ENCODE assay signal across 10 mouse cellular contexts in the genomic region with DNA sequence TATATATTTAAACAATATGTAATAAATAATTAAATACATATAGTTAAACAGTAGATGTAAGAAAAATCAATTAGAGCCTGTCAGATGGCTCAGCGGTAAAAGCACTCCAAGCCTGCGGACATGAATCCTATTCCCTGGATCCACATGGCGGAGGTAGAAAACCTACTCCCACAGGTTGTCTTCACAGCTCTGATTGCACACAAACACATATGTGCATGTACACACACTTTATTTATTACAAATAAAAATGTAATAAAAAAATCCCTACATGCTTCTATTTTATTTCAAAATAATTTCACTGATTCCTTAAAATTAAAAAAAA. TPM values are rescaled to one million over a fixed set of nuclear protein-coding genes. Genes with fewer than 3 reads are reported as not detected.
DNase-seq lines count a peak whose midpoint lies in the region; ATAC-seq lines count a peak whose summit lies in the region.
"Had no signal": no experiment of that assay in that cellular context is flagged by ENCODE, and none has a peak within 500 bp of the region (broad histone marks: within the 10 kb centered on the region; RNA-seq: fewer than 3 reads in every experiment).

No protein-coding gene starts in this region.

- peak overlapping the region; percentile 59 for H3K4me2 ChIP-seq in kidney, embryonic 16.5 days (replicated peaks; ENCODE audit: low read depth, low read length)
- peak overlapping the region; percentile 50 for H3K4me2 ChIP-seq in embryonic facial prominence, embryonic 14.5 days (ENCODE audit: low read depth, low read length)
- H3K4me2 ChIP-seq in hindbrain, embryonic 14.5 days (replicated peaks): peak overlapping the region; percentile 51
- peak overlapping the region; percentile 43 for H3K4me2 ChIP-seq in midbrain, embryonic 15.5 days

- 0 out of 2 replicates have a peak, but pooled peaks cover 4% of the 10 kb centered on the region for H3K36me3 ChIP-seq in kidney, embryonic 16.5 days (ENCODE audit: insufficient read depth, low read length)
- 0 out of 2 replicates have a peak, but pooled peaks cover 9% of the 10 kb centered on the region for H3K36me3 ChIP-seq in embryonic facial prominence, embryonic 14.5 days (ENCODE audit: control insufficient read depth, insufficient read depth, low read length)
- peaks cover 26% of the 10 kb centered on the region for H3K36me3 ChIP-seq in hindbrain, embryonic 14.5 days (replicated peaks; ENCODE audit: control insufficient read depth, insufficient read depth)
- H3K36me3 ChIP-seq in midbrain, embryonic 15.5 days (replicated peaks): peaks cover 5% of the 10 kb centered on the region; the same call in 1 of the 2 replicates
- H3K36me3 ChIP-seq: G1E had no signal

- peak overlapping the region; percentile 57; the same call in 1 of the 2 replicates for H3K4me3 ChIP-seq in kidney, embryonic 16.5 days (ENCODE audit: low read length)
- peak overlapping the region; percentile 51 for H3K4me3 ChIP-seq in embryonic facial prominence, embryonic 14.5 days (ENCODE audit: low read depth, low read length)
- peak overlapping the region; percentile 58 for H3K4me3 ChIP-seq in hindbrain, embryonic 14.5 days (replicated peaks; ENCODE audit: low read length)
- H3K4me3 ChIP-seq in midbrain, embryonic 15.5 days: peak overlapping the region; percentile 64

- peaks cover 15% of the 10 kb centered on the region; the same call in 1 of the 2 replicates for H3K27me3 ChIP-seq in kidney, embryonic 16.5 days (ENCODE audit: insufficient read depth, low read length)
- peaks cover 2% of the 10 kb centered on the region; the same call in 1 of the 2 replicates for H3K27me3 ChIP-seq in embryonic facial prominence, embryonic 14.5 days (replicated peaks; ENCODE audit: control insufficient read depth, insufficient read depth, low read length)
- H3K27me3 ChIP-seq in hindbrain, embryonic 14.5 days (ENCODE audit: control insufficient read depth, insufficient read depth, low read length): no peaks in the 10 kb centered on the region
- no peaks in the 10 kb centered on the region for H3K27me3 ChIP-seq in midbrain, embryonic 15.5 days (replicated peaks)

- no peak overlapping the region for H3K9ac ChIP-seq in kidney, embryonic 16.5 days (replicated peaks; ENCODE audit: low read length)
- H3K9ac ChIP-seq in embryonic facial prominence, embryonic 14.5 days (ENCODE audit: low read depth, low read length): no peak overlapping the region
- H3K9ac ChIP-seq in hindbrain, embryonic 14.5 days: peak overlapping the region; percentile 71; the same call in 1 of the 2 replicates
- H3K9ac ChIP-seq in midbrain, embryonic 15.5 days: no peak overlapping the region

- H3K27ac ChIP-seq in kidney, embryonic 16.5 days (ENCODE audit: low read length): no peak overlapping the region
- H3K27ac ChIP-seq in embryonic facial prominence, embryonic 14.5 days (replicated peaks; ENCODE audit: low read depth, low read length): no peak overlapping the region
- peak overlapping the region; percentile 84 for H3K27ac ChIP-seq in hindbrain, embryonic 14.5 days
- H3K27ac ChIP-seq in midbrain, embryonic 15.5 days: peak overlapping the region; percentile 82

- WGBS in kidney, embryonic 16.5 days: 51% methylated on average over 3 of the region's 3 CpGs
- 32% methylated on average over 3 of the region's 3 CpGs for WGBS in embryonic facial prominence, embryonic 14.5 days
- 29% methylated on average over 3 of the region's 3 CpGs for WGBS in hindbrain, embryonic 14.5 days
- WGBS in midbrain, embryonic 15.5 days: 32% methylated on average over 3 of the region's 3 CpGs

- H3K9me3 ChIP-seq in kidney, embryonic 16.5 days (ENCODE audit: low read length): no peaks in the 10 kb centered on the region
- no peaks in the 10 kb centered on the region for H3K9me3 ChIP-seq in embryonic facial prominence, embryonic 14.5 days (ENCODE audit: control insufficient read depth, low read length)
- H3K9me3 ChIP-seq in hindbrain, embryonic 14.5 days (ENCODE audit: control insufficient read depth, low read length): no peaks in the 10 kb centered on the region
- H3K9me3 ChIP-seq in midbrain, embryonic 15.5 days: no peaks in the 10 kb centered on the region
- H3K9me3 ChIP-seq: G1E had no signal

- DNase-seq in kidney, adult 11 months: no peak
- no peak for DNase-seq in embryonic facial prominence, embryonic 14.5 days (ENCODE audit: low spot score)
- no peak for DNase-seq in hindbrain, embryonic 14.5 days (ENCODE audit: low spot score)
- DNase-seq in ovary, postnatal 36 days (ENCODE audit: low spot score): no peak
- DNase-seq in urinary bladder, adult 18-20 months (ENCODE audit: low spot score in 2 of 2): no peak
- no peak for DNase-seq in right cerebral cortex, postnatal 25 days
- DNase-seq: lung, postnatal 4 days had no signal

- no peak for ATAC-seq in kidney, embryonic 16.5 days (ENCODE audit: low FRiP score, low TSS enrichment)
- ATAC-seq in embryonic facial prominence, embryonic 14.5 days (ENCODE audit: low read depth): peak; percentile 26; the same call in 1 of the 2 replicates
- ATAC-seq in hindbrain, embryonic 14.5 days (ENCODE audit: low FRiP score): 0 out of 2 replicates have a peak, but pooled peaks have one; percentile 22
- ATAC-seq in midbrain, embryonic 15.5 days (replicated peaks): peak; percentile 55

- H3K4me1 ChIP-seq in kidney, embryonic 16.5 days (ENCODE audit: insufficient read depth, low read length): no peaks in the 10 kb centered on the region
- H3K4me1 ChIP-seq in embryonic facial prominence, embryonic 14.5 days (ENCODE audit: control insufficient read depth, insufficient read depth, low read length): no peaks in the 10 kb centered on the region
- H3K4me1 ChIP-seq in hindbrain, embryonic 14.5 days (replicated peaks; ENCODE audit: control insufficient read depth, insufficient read depth, low read length): no peaks in the 10 kb centered on the region
- H3K4me1 ChIP-seq in midbrain, embryonic 15.5 days: peaks cover 12% of the 10 kb centered on the region

RNA-seq across cellular contexts. Expression of a gene that starts 0.4 kb away (rescaled TPM):
- 21.4 and 22.8 TPM in 2 replicates for polyA plus RNA-seq in kidney, embryonic 16.5 days (2015; fragmentation: Nextera tagmentation; extraction: Ambion mirVana)
- 38.1 and 40.8 TPM in 2 replicates for polyA plus RNA-seq in embryonic facial prominence, embryonic 14.5 days (2014; fragmentation: Nextera tagmentation; extraction: Ambion mirVana)
- polyA plus RNA-seq in hindbrain, embryonic 14.5 days (2014; fragmentation: Nextera tagmentation; extraction: Ambion mirVana): 101 and 110 TPM in 2 replicates
- 89.2 and 98.3 TPM in 2 replicates for polyA plus RNA-seq in midbrain, embryonic 15.5 days (2015; fragmentation: Nextera tagmentation; extraction: Ambion mirVana)
- polyA plus RNA-seq: G1E had no signal

Comparison
In these comparisons a context has a peak if more than half of its experiments do, and no peak if none do; other contexts are left out.
1. H3K27ac ChIP-seq: peak in hindbrain, embryonic 14.5 days (single experiment) and midbrain, embryonic 15.5 days (single experiment); none in kidney, embryonic 16.5 days (single experiment) and embryonic facial prominence, embryonic 14.5 days (single experiment).
2. Peak in every context shown above with its lines, with median percentiles within 50 percentile points of each other: H3K4me2 ChIP-seq and H3K4me3 ChIP-seq.